Mouse (Mus musculus) layer of hippocampus, postnatal 36 days (tissue): ENCODE results near the gene Zbtb12. TPM values are rescaled to one million over a fixed set of nuclear protein-coding genes. Genes with fewer than 3 reads are reported as not detected.
A peak's percentile ranks its signal among the peaks of the same experiment; 100 is the strongest.
"Not testable (repeated sequence)": the region's sequence is repeated elsewhere in the genome, so short reads cannot be mapped to it uniquely, and the experiment has no call there.

ENCODE experiments used
- DNase-seq, 2 experiments: peaks; one replicate each; pipeline ENCODE4 v3.0.0; 2022
- total RNA-seq, 2 experiments: library from RNA; stranded (reverse); gene quantifications; 2 replicates each; pipeline ENCODE4 v1.2.3; 2021

The Zbtb12 gene
- total RNA-seq = 1 to 10 TPM; 6.9 to 8.0 TPM

GRCm38 (mm10) chr17:34879336-34879879, at the start of gene Zbtb12:
TSS of gene Zbtb12 (plus strand) at chr17:34879483.
- DNase-seq = no peak

- DNase-seq = not testable (repeated sequence)
Measured at GRCm38 (mm10) chr17:34830776-34831175, 48.5 kb upstream of the Zbtb12 start.

GRCm38 (mm10) chr17:34836155-34836855, 43.0 kb upstream of the Zbtb12 start:
- DNase-seq = no peak

- peak; percentile 97 to 98 for DNase-seq
Measured at GRCm38 (mm10) chr17:34836856-34837221, 42.4 kb upstream of the Zbtb12 start, which contains the start of the genes Stk19 and Dxo. TSS of gene Stk19 (minus strand) at chr17:34836945. TSS of gene Dxo (plus strand) at chr17:34837019.

GRCm38 (mm10) chr17:34837464-34838324, 41.6 kb upstream of the Zbtb12 start:
- no peak for DNase-seq

- no peak for DNase-seq
Measured at GRCm38 (mm10) chr17:34838785-34839184, 40.5 kb upstream of the Zbtb12 start.

GRCm38 (mm10) chr17:34840736-34841307, 38.5 kb upstream of the Zbtb12 start:
- DNase-seq = no peak

GRCm38 (mm10) chr17:34844884-34845283, 34.4 kb upstream of the Zbtb12 start:
- no peak for DNase-seq

GRCm38 (mm10) chr17:34847192-34847591, 32.1 kb upstream of the Zbtb12 start:
- no peak for DNase-seq

GRCm38 (mm10) chr17:34847615-34848014, 31.7 kb upstream of the Zbtb12 start:
- DNase-seq = no peak

GRCm38 (mm10) chr17:34849722-34850516, 29.4 kb upstream of the Zbtb12 start, which contains the start of the genes Skiv2l and Nelfe:
TSS of gene Skiv2l (minus strand) at chr17:34850210.
TSS of gene Nelfe (plus strand) at chr17:34850391.
- peak; percentile 98 to 99 for DNase-seq

GRCm38 (mm10) chr17:34850517-34851125, 28.7 kb upstream of the Zbtb12 start:
- no peak for DNase-seq

GRCm38 (mm10) chr17:34853511-34853910, 25.8 kb upstream of the Zbtb12 start:
- no peak for DNase-seq

- no peak for DNase-seq
Measured at GRCm38 (mm10) chr17:34854761-34855160, 24.5 kb upstream of the Zbtb12 start.

GRCm38 (mm10) chr17:34855825-34856224, 23.5 kb upstream of the Zbtb12 start:
- peak in 1 of 2 experiments; percentile 18 for DNase-seq

GRCm38 (mm10) chr17:34858670-34859069, 20.6 kb upstream of the Zbtb12 start:
- no peak for DNase-seq

- no peak for DNase-seq
Measured at GRCm38 (mm10) chr17:34860514-34860913, 18.8 kb upstream of the Zbtb12 start.

- DNase-seq = no peak
Measured at GRCm38 (mm10) chr17:34861704-34862415, 17.4 kb upstream of the Zbtb12 start.

- no peak for DNase-seq
Measured at GRCm38 (mm10) chr17:34862416-34863081, 16.7 kb upstream of the Zbtb12 start, which contains the start of gene Cfb. TSS of gene Cfb (minus strand) at chr17:34862518.

- no peak for DNase-seq
Measured at GRCm38 (mm10) chr17:34865981-34866380, 13.3 kb upstream of the Zbtb12 start.
